Mouse (Mus musculus) megakaryocyte, adult 5-6 weeks (primary cell): ENCODE results near the gene Plcb4. TPM values are rescaled to one million over a fixed set of nuclear protein-coding genes. Genes with fewer than 3 reads are reported as not detected.

ENCODE experiments used
- ATAC-seq: 2 replicates; pipeline ENCODE4 v1.8.0; 2016; ENCODE audit warnings: mild to moderate bottlenecking, inconsistent platforms; ENCODE audit not compliant: poor library complexity, severe bottlenecking
- total RNA-seq, 2 experiments: library from RNA; stranded (forward) in 1 of 2; stranded (reverse) in 1 of 2; fragments of 153-499, 151-499 nt in 1 of 2; fragments of 221-1000, 200-1000 nt in 1 of 2; gene quantifications; 2 replicates each; pipeline versions ENCODE4 v1.2.3 to v1.2.4; 2015 to 2017

Plcb4 gene
- total RNA-seq, 2 experiments from 2014 or later: 7.1 to 8.5 TPM

- no peak for ATAC-seq
These were observed 144.2 kb downstream of the Plcb4 start for GRCm38 (mm10) chr2:135802878-135803450.

GRCm38 (mm10) chr2:135805748-135806685 is 147.2 kb downstream of the Plcb4 start:
- ATAC-seq: no peak

- ATAC-seq: no peak
These were observed 149.5 kb downstream of the Plcb4 start for GRCm38 (mm10) chr2:135808342-135808741.

- ATAC-seq: no peak
These were observed 152.0 kb downstream of the Plcb4 start for GRCm38 (mm10) chr2:135810841-135811240.

- peak; percentile 74 for ATAC-seq
These were observed 152.8 kb downstream of the Plcb4 start for GRCm38 (mm10) chr2:135811453-135812101.

GRCm38 (mm10) chr2:135812701-135813246 is 154.0 kb downstream of the Plcb4 start:
- 0 out of 2 replicates have a peak, but pooled peaks have one; percentile 10 for ATAC-seq

GRCm38 (mm10) chr2:135820691-135821090 is 161.9 kb downstream of the Plcb4 start:
- ATAC-seq: peak; percentile 67

GRCm38 (mm10) chr2:135823690-135824089 is 164.9 kb downstream of the Plcb4 start:
- ATAC-seq: no peak

- peak; percentile 47 for ATAC-seq
These were observed 165.9 kb downstream of the Plcb4 start for GRCm38 (mm10) chr2:135824757-135825156.

- ATAC-seq: no peak
These were observed 166.8 kb downstream of the Plcb4 start for GRCm38 (mm10) chr2:135825645-135826044.

GRCm38 (mm10) chr2:135826616-135827360 is 168.0 kb downstream of the Plcb4 start:
- ATAC-seq: peak; percentile 59

GRCm38 (mm10) chr2:135828446-135828845 is 169.6 kb downstream of the Plcb4 start:
- no peak for ATAC-seq

GRCm38 (mm10) chr2:135833743-135834142 is 174.9 kb downstream of the Plcb4 start:
- no peak for ATAC-seq

GRCm38 (mm10) chr2:135834435-135834834 is 175.6 kb downstream of the Plcb4 start:
- no peak for ATAC-seq

GRCm38 (mm10) chr2:135835911-135836310 is 177.1 kb downstream of the Plcb4 start:
- ATAC-seq: no peak

GRCm38 (mm10) chr2:135836426-135836825 is 177.6 kb downstream of the Plcb4 start:
- ATAC-seq: no peak

GRCm38 (mm10) chr2:135837730-135838129 is 178.9 kb downstream of the Plcb4 start:
- ATAC-seq: no peak

GRCm38 (mm10) chr2:135838135-135838534 is 179.3 kb downstream of the Plcb4 start:
- ATAC-seq: no peak

GRCm38 (mm10) chr2:135838651-135839286 is 180.0 kb downstream of the Plcb4 start:
- ATAC-seq: no peak

GRCm38 (mm10) chr2:135843721-135844120 is 184.9 kb downstream of the Plcb4 start:
- no peak for ATAC-seq
